Mouse (Mus musculus) urinary bladder, postnatal 14 days (tissue): ENCODE results near the gene Usp53.

Experiments used
- DNase-seq: peaks from one replicate; pipeline ENCODE4 v3.0.0; 2021; ENCODE audit warnings: low spot score

Gene Usp53

DNA sequence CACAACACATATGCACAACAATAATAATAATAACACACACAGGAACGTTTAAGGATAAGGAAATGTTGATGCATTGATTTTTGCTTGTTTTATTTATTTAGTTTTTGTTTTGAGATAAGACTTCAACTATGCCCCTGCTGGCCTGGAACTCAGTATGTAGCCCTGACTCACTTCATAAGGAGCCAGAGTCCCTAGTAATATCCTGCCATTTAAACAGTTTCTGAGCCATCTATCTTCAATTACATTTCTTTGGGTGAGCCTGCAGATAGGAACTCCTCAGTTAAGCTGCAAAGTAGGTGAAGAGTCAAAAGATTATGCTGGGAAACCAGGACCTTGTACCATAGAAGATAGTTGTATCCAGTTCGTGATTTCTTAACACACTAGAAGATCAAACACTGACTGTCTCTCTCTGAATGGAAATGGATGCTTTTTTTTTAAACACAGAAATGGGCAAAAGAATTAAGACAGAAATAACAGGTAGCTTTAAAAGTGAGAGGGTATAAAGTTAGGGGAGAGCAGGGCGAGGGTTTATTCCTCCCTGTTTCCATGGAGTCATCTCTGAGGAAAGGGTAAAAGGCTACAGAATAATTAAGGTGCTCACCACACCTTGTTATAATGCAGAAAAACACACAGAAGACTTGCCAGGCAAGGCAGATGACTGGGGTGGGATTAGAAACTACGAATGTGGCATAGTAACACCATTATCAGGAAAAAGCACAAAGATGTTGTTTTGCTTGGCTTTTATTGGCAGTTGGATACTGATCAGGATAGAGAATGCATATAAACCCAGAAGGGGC, 96.6 kb downstream of the Usp53 start:
- DNase-seq, result no peak
